Mouse (Mus musculus): ENCODE results near the gene Sdc1.

The Sdc1 gene

GRCm38 (mm10) chr12:8781681-8782378 lies 10.7 kb downstream of the Sdc1 start:
- DNase-seq (ENCODE audit: low read depth, low spot score): no peak

GRCm38 (mm10) chr12:8782565-8782964 lies 11.4 kb downstream of the Sdc1 start:
- DNase-seq (ENCODE audit: low read depth, low spot score): no peak

GRCm38 (mm10) chr12:8784189-8784588 lies 13.1 kb downstream of the Sdc1 start:
- DNase-seq (ENCODE audit: low read depth, low spot score): no peak

- DNase-seq (ENCODE audit: low read depth, low spot score): no peak
Measured at GRCm38 (mm10) chr12:8786476-8786875, 15.4 kb downstream of the Sdc1 start.

- DNase-seq (ENCODE audit: low read depth, low spot score): no peak
Measured at GRCm38 (mm10) chr12:8786984-8787730, 16.0 kb downstream of the Sdc1 start.

- DNase-seq (ENCODE audit: low read depth, low spot score): no peak
Measured at GRCm38 (mm10) chr12:8788469-8788868, 17.3 kb downstream of the Sdc1 start.

DNA sequence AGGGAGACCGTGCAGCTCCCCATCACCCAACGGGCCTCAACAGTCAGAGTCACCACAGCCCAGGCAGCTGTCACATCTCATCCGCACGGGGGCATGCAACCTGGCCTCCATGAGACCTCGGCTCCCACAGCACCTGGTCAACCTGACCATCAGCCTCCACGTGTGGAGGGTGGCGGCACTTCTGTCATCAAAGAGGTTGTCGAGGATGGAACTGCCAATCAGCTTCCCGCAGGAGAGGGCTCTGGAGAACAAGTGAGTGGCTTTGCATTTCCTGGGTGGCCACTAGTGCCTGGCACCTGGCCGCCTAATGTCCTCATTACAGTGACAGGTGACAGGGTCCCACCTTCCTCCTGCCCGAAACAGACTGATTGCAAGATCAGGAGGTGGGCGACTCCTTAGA lies 19.5 kb downstream of the Sdc1 start:
- no peak for DNase-seq (ENCODE audit: low read depth, low spot score)

DNA sequence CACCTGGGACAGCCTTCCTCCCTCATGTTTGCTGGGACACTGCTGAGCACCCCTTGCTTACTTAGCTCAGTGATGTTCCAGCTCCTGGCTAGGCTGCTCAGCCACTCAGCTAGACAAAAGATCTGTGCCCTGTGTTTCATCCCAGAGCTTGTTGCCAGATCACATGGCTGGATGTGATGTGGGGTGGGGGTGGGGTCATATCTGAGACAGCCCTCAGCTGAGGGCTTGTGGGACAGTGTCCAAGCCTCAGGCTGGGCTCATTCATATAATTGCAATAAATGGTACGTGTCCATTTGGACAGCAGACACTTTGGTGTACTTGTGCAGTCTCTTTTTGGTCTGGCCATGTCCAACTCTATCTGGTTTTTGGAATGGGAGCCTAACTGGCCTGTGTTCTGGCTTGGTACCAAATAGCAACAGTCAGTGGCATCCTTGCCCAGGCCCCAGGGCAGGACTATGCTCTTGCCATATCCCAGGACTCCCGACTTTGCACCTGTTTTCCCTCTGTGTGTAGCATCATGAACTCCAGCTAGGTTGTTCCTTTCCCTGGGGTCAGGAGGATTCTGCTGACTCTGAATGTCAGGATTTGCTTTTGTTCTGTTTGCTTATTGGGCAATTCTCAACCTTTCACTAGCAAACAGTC lies 22.4 kb downstream of the Sdc1 start:
- DNase-seq (ENCODE audit: low read depth, low spot score): no peak

DNA sequence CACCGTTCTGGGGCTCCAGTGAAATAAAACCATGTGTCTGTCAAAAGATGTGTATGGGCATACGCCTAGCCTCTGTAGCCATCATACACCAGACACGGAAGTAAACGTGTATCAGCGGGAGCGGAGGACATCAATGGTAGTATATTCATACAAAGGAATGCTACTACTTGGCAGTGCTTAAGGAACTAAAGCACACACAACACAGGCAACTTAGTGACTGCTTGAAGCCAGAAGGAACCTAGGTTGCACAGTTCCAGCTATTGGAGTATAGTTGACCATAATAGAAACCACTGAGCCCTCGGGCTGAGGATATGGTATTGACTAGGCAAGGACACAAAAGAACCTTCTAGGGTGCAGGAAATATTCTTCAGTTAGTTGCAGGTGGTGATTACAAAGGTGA lies 26.8 kb downstream of the Sdc1 start:
- no peak for DNase-seq (ENCODE audit: low read depth, low spot score)

- no peak for DNase-seq (ENCODE audit: low read depth, low spot score)
Measured at GRCm38 (mm10) chr12:8798486-8799020, 27.4 kb downstream of the Sdc1 start.

DNA sequence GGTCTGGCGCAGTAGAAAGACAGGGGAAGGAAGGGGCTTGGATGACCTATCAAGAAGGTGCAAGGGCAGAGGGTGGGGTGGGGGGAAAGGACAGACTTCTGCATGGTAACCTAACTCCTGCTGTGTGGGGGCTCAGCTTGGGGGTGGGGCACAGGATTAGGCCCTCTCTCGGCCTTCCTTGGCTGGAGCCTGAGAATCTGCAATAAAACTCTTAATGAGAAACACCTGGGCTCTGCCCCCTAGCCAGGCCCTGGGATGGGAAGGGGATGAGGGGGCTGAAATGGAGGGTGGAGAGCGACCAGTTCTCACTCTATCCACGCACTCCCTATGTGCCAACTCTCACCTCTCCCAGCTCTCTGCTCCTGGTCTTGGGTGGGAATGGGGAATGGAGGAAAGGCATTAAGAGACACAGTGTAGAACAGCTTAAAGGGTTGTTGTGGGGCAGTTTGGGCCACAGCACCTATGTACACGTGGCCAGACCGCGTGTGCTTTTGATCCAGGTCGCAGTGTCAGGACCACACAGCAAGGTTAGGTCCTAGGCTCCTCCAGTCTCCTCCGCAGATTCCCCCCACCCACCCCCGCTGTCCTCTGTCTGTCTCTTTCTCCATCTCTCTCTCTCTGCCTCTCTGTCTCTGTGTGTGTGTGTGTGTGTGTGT lies 32.4 kb downstream of the Sdc1 start:
- no peak for DNase-seq (ENCODE audit: low read depth, low spot score)

GRCm38 (mm10) chr12:8804077-8804456 lies 32.9 kb downstream of the Sdc1 start:
- no peak for DNase-seq (ENCODE audit: low read depth, low spot score)

DNA sequence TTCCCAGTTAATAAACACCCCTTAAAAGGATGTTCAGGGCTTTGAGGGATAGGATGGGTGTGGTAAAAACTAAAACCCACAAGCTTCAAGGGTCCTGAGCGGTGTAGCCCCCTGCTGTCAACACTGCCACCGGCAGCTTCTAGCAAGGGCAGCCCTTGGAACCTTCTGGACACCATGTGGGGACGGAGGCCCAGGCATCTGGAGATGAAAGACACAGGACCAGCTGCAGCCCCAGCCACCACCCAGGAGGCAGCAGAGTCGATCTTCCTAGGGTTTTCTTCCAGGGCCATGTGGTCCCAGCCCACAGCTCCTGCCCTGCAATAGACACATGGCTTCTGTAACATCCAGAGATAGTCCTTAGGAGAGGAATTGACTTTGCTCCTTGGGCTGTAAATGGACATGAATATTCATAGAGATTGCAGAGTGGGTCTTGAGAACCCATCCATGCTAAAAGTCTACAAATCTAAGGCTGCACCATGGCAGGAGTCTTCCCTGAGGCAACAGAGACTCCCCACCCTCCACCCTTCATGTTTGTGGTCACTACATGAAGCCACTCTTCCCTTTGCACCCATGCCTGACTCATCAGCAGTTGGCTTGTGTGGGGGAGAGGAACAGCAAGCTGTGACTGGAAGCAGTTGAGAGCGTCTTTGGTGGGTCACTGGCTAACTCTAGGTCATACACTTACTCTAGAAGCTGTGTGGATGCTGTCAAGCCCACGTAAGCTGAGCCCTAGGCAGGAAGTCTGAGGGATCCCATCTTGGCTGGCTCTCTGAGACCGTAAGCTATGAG lies 34.0 kb downstream of the Sdc1 start:
- no peak for DNase-seq (ENCODE audit: low read depth, low spot score)

DNA sequence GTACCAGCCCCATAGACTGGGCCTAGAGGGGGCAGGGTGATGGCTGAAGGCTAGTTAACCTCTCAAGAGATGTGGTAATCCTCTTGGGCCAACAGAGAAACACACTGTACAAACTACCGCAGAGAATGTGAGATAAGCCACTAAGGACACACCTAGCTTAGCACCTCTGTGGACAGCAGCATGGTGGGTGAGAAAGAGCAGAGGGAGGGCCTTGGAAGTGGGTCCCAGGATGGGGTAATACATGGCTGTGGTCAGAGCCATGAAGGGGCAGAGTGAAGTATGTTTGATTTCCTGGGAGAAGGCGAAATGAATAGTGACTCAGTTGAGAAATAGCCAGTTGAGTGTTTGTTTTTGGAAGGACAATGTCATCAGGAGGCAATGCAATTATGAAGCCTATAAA lies 38.0 kb downstream of the Sdc1 start:
- no peak for DNase-seq (ENCODE audit: low read depth, low spot score)

- no peak for DNase-seq (ENCODE audit: low read depth, low spot score)
Measured at GRCm38 (mm10) chr12:8809626-8810025, 38.5 kb downstream of the Sdc1 start.

DNA sequence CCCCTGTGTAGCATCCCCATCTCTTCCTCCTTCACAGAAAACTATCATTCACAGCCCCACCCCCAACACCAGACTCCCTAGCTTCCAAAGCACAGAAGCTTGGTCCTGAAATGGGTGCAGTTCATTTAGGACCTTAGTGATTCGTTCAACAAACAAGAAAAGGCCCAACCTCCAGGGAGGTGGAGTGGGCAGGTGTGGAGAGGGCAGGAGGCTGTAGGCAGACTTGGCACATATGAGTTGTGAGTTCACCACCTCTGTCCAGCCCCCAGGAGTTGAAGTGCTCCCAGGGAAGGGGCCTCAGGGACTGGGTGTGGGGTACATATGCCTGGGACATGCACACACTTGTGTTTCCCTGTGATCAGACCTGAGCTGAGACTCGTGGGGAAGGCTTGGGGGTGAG lies 39.8 kb downstream of the Sdc1 start:
- no peak for DNase-seq (ENCODE audit: low read depth, low spot score)

DNA sequence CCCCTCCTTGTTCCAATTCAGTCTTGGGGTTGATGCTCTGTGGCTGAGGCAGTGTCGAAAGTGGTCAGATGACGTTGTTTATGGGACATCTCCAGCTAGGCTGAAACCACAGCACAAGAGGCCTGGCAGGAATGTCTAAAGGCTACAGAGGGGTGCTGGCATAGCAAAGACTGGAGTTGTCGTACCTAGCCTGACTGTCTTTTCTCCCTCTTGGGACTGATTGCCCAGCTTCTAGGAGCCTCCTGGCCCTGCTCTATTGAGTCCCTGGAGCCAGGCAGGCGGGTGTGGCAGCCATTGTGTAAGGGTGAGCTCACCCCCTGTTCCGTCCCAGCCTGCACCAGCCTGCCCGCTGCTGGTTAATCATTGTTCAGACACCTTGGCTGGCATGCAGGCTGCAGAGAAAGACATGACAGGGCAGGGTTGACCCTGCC lies 40.3 kb downstream of the Sdc1 start:
- no peak for DNase-seq (ENCODE audit: low read depth, low spot score)

DNA sequence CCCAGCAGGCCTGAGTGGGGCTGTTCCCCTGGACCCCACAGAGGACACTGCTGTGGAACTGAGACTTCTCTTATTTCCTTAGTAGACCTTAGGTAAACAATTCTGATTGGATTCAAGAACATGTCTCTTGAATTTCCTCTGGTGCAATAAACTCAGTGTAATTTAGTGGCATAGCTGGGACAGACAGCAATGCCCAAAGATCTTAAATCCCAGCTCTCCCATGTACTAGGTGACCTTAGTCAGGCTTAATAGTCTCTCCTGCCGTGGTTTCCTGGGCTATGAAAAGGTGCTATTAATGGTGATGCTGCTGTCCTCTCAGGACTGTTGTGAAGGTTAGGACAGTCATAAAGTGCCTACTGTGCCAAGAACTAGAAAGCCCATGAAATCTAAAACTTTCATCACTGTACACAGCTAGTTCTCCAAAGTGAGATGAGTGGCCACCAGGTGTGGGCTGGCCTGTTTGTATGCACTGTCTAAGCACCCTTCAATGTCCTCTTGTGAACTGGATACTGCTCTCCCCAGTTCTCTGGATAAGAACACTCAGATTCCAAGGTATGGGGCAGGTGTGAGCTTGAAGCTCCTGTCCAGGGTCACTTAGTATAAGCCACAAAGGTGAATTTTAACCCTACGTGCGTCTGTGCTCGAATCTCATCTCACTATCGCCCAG lies 40.9 kb downstream of the Sdc1 start:
- DNase-seq (ENCODE audit: low read depth, low spot score): no peak

DNA sequence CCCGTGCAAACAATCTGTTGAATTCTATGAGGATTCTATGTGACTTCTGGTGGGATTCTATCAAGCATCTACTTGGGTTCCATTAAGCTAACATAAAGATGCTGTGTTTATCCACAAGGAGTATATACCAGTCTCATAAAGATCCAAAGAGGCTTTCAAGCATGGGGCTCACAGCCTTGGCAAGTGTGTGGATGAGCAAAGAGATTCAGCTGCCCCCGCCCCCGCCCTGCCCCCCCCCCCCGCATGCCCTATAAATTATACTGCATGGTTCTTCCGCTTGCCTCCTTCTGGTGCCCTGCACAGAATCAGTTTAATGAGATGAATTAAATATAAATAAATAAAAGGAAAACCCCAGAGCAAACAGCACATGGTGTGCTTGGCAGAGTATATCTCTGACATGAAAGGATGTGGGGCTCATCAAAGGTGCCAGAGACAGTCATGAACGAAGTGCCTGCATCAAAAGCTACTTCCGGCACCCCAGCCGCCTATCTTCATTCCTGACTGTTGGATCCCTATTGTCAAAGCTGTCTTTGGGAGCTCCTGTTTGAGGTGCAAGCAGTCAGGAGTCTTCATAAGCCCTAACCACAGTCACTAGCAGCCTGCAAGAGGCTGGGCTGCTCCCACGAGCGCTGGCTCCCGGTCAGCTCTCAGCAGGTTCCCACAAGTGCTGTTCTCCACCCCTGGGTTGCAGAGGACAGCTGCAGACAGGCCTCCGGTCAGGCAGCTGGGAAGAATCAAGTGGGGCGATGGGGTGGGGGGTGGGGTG lies 46.5 kb downstream of the Sdc1 start:
- no peak for DNase-seq (ENCODE audit: low read depth, low spot score)

DNA sequence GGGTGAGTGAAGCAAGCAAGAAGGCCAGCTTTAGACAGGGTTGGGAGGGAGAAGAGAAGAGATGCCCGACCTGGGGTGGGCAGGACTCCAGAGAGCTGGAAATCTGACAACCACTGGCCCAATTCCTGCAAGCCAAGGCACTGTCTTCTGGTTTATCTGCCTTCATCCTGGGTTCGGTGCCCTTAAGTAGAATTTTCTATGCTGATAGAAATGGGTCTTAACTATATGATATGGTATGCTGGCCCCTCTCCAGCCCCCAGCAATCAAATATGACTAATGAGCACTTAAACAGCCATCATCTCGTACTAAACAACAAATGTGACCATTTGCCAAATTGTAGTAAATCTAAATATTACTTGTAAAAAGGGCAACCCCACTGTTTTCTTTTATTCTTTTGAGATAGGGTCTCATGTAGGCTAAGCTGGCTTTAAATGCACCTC lies 47.1 kb downstream of the Sdc1 start:
- DNase-seq (ENCODE audit: low read depth, low spot score): no peak
